Mouse (Mus musculus): ENCODE results near the gene Ptprs. TPM values are rescaled to one million over a fixed set of nuclear protein-coding genes. Genes with fewer than 3 reads are reported as not detected.

Ptprs gene
- polyA plus RNA-seq, 1 experiment from 2014 or later: 156 TPM

DNA sequence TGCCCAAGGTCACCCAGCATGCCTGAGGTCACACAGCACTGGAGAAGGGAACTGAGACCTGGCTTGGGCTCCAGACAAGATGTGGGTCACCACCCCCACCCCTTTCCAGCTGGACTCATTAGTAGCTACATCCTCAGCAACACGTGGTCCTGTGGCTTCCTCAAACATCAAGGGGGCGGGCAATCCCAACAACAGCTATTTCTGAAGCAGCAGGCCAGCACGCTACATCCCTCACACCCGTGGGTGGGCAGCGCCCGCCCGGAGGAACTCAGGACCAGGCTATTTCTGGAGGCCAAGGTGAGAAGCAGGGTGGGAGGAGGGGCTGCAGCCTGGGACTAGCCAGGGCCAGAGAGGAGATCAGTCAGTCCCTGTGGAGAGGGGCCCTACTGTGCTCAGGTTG, 7.4 kb downstream of the Ptprs start:
- Histone ChIP-seq H3K9ac (ENCODE audit: low read depth, low read length) (no peak overlapping the region), H3K4me3 (ENCODE audit: low read depth, low read length) (no peak overlapping the region), H3K4me1 (replicated peaks; ENCODE audit: control insufficient read depth, insufficient read depth, low read length) (peaks cover 43% of the 10 kb centered on the region), H3K9me3 (ENCODE audit: control insufficient read depth, low read length) (no peaks in the 10 kb centered on the region), H3K4me2 (replicated peaks; ENCODE audit: low read depth, low read length) (no peak overlapping the region), H3K36me3 (ENCODE audit: control insufficient read depth, insufficient read depth, low read length) (no peaks in the 10 kb centered on the region), H3K27me3 (ENCODE audit: control insufficient read depth, insufficient read depth, low read length) (peaks cover 3% of the 10 kb centered on the region; the same call in 1 of the 2 replicates), H3K27ac (ENCODE audit: low read depth, low read length) (0 out of 2 replicates have a peak overlapping the region, but pooled peaks have one; percentile 24)
- 60% methylated on average over 7 of the region's 7 CpGs for WGBS
- DNase-seq (ENCODE audit: low spot score) (no peak), ATAC-seq (ENCODE audit: low FRiP score) (no peak)

- H3K27me3 ChIP-seq (ENCODE audit: control insufficient read depth, insufficient read depth, low read length): peaks cover 3% of the 10 kb centered on the region; the same call in 1 of the 2 replicates
- no peaks in the 10 kb centered on the region for H3K36me3 ChIP-seq (ENCODE audit: control insufficient read depth, insufficient read depth, low read length)
- peak overlapping the region; percentile 84 for H3K27ac ChIP-seq (ENCODE audit: low read depth, low read length)
- DNase-seq (ENCODE audit: low spot score): no peak
- no peak overlapping the region for H3K9ac ChIP-seq (ENCODE audit: low read depth, low read length)
- no peak for ATAC-seq (ENCODE audit: low FRiP score)
- WGBS: 91% methylated on average over 9 of the region's 9 CpGs
- no peaks in the 10 kb centered on the region for H3K9me3 ChIP-seq (ENCODE audit: control insufficient read depth, low read length)
- H3K4me1 ChIP-seq (replicated peaks; ENCODE audit: control insufficient read depth, insufficient read depth, low read length): peaks cover 40% of the 10 kb centered on the region
- H3K4me3 ChIP-seq (ENCODE audit: low read depth, low read length): no peak overlapping the region
- H3K4me2 ChIP-seq (replicated peaks; ENCODE audit: low read depth, low read length): no peak overlapping the region
Observed at GRCm38 (mm10) chr17:56468380-56468779, 7.9 kb downstream of the Ptprs start.

DNA sequence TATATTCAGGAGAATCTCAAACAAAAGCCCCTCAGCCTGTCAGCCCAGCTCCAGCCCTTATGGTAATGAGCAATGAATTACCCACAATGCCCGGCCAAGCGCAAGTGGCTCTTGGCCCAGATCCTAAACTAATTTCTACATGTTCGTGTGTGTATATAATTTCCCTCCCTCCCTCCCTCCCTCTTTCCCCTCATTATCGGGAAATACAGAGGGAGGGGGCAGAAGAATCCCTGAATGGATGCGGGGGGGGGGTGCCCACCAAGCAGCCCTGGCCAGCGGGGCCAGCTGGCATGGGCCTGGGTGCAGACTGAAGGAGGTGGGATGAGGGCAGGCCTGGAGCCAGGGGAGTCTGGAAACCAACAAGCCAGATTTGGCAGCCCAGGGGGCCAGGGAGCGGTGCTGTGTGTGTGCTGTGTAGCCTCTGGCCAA, 8.8 kb downstream of the Ptprs start:
- WGBS: 53% methylated on average over 7 of the region's 7 CpGs
- ATAC-seq (ENCODE audit: low FRiP score): peak; percentile 53
- Histone ChIP-seq H3K36me3 (ENCODE audit: control insufficient read depth, insufficient read depth, low read length) (no peaks in the 10 kb centered on the region), H3K27ac (ENCODE audit: low read depth, low read length) (peak overlapping the region; percentile 84), H3K4me2 (replicated peaks; ENCODE audit: low read depth, low read length) (no peak overlapping the region; the same call in 1 of the 2 replicates), H3K4me3 (ENCODE audit: low read depth, low read length) (no peak overlapping the region), H3K9ac (ENCODE audit: low read depth, low read length) (no peak overlapping the region; the same call in 1 of the 2 replicates), H3K4me1 (replicated peaks; ENCODE audit: control insufficient read depth, insufficient read depth, low read length) (peaks cover 39% of the 10 kb centered on the region), H3K9me3 (ENCODE audit: control insufficient read depth, low read length) (no peaks in the 10 kb centered on the region), H3K27me3 (ENCODE audit: control insufficient read depth, insufficient read depth, low read length) (peaks cover 3% of the 10 kb centered on the region; the same call in 1 of the 2 replicates)
- DNase-seq (ENCODE audit: low spot score): peak; percentile 68

DNA sequence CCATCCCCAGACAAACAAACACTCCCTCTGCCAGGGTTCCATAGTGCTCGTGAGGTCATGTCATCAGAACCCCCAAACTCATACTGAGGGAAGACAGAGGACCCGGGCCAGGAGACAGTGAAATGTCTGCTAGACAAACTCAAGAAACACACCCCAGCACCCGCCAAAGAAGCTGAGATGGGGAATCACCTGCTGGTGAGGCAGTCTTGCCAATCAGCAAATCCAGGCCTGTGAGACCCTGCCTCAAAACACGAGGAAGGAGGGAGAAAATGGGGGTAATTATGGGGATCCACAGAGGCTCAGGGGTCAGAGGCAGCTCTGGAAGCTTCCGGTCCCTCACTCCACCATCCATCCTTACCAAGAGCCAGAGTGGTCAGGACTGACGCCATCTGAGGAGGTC, 9.5 kb downstream of the Ptprs start:
- WGBS: 66% methylated on average over 6 of the region's 6 CpGs
- no peak overlapping the region for H3K4me2 ChIP-seq (replicated peaks; ENCODE audit: low read depth, low read length)
- H3K27ac ChIP-seq (ENCODE audit: low read depth, low read length): peak overlapping the region; percentile 84
- ATAC-seq (ENCODE audit: low FRiP score): no peak
- no peaks in the 10 kb centered on the region for H3K36me3 ChIP-seq (ENCODE audit: control insufficient read depth, insufficient read depth, low read length)
- no peaks in the 10 kb centered on the region for H3K9me3 ChIP-seq (ENCODE audit: control insufficient read depth, low read length)
- H3K9ac ChIP-seq (ENCODE audit: low read depth, low read length): peak overlapping the region; percentile 2; the same call in 1 of the 2 replicates
- DNase-seq (ENCODE audit: low spot score): no peak
- H3K4me3 ChIP-seq (ENCODE audit: low read depth, low read length): no peak overlapping the region
- H3K27me3 ChIP-seq (ENCODE audit: control insufficient read depth, insufficient read depth, low read length): no peaks in the 10 kb centered on the region
- peaks cover 35% of the 10 kb centered on the region for H3K4me1 ChIP-seq (replicated peaks; ENCODE audit: control insufficient read depth, insufficient read depth, low read length)

DNA sequence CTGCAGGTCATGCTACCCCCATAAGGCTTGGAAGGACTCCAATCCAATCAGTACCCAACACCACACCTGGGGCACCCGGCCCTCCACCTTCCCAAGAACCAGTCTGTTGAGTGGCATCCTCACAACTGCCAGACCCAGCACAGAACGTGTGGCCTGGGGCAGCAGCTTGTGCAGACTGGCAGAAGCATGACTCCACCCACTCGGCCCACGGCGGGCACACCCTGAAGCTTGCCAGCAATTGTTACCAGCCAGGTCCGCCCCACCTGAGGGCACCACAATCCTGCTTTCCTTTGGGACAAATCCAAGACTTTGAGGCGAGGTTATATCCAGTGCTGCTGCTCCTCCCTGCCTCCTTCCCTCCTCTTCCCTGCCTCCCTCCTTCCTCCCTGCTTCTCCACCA, 11.5 kb downstream of the Ptprs start:
- Histone ChIP-seq H3K4me2 (replicated peaks; ENCODE audit: low read depth, low read length) (no peak overlapping the region), H3K9me3 (ENCODE audit: control insufficient read depth, low read length) (no peaks in the 10 kb centered on the region), H3K36me3 (ENCODE audit: control insufficient read depth, insufficient read depth, low read length) (no peaks in the 10 kb centered on the region), H3K4me3 (ENCODE audit: low read depth, low read length) (no peak overlapping the region), H3K4me1 (replicated peaks; ENCODE audit: control insufficient read depth, insufficient read depth, low read length) (peaks cover 32% of the 10 kb centered on the region), H3K27me3 (ENCODE audit: control insufficient read depth, insufficient read depth, low read length) (no peaks in the 10 kb centered on the region), H3K27ac (ENCODE audit: low read depth, low read length) (no peak overlapping the region), H3K9ac (ENCODE audit: low read depth, low read length) (no peak overlapping the region)
- no peak for DNase-seq (ENCODE audit: low spot score)
- WGBS: 92% methylated on average over 7 of the region's 7 CpGs
- ATAC-seq (ENCODE audit: low FRiP score): no peak

DNA sequence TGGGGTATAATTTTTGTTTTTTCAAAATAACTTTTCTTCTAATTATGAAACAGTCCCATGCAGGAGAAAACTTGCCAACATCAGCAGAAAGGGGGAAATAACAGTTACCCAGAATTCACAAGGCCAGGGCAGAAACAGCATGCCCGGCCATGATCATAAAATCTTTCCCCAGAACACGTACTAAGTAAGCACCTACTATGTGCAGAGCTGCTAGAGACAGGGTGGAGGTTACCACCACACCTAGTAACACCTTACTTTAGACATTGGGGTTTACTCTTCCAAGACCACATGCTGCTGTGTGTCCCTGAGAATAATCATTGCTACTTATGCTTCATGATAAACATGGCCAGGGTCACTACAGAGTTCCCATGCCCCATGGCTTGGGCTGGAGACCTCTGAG, 11.9 kb downstream of the Ptprs start:
- no peak overlapping the region for H3K4me2 ChIP-seq (replicated peaks; ENCODE audit: low read depth, low read length)
- H3K27ac ChIP-seq (ENCODE audit: low read depth, low read length): no peak overlapping the region
- WGBS: 96% methylated on average over 2 of the region's 2 CpGs
- ATAC-seq (ENCODE audit: low FRiP score) (no peak), DNase-seq (ENCODE audit: low spot score) (no peak)
- H3K9ac ChIP-seq (ENCODE audit: low read depth, low read length): no peak overlapping the region
- no peak overlapping the region for H3K4me3 ChIP-seq (ENCODE audit: low read depth, low read length)
- H3K27me3 ChIP-seq (ENCODE audit: control insufficient read depth, insufficient read depth, low read length): no peaks in the 10 kb centered on the region
- H3K36me3 ChIP-seq (ENCODE audit: control insufficient read depth, insufficient read depth, low read length): no peaks in the 10 kb centered on the region
- H3K4me1 ChIP-seq (replicated peaks; ENCODE audit: control insufficient read depth, insufficient read depth, low read length): peaks cover 29% of the 10 kb centered on the region
- H3K9me3 ChIP-seq (ENCODE audit: control insufficient read depth, low read length): no peaks in the 10 kb centered on the region

GRCm38 (mm10) chr17:56463500-56463899, 12.8 kb downstream of the Ptprs start:
- 40% methylated on average over 1 of the region's 1 CpGs for WGBS
- Histone ChIP-seq H3K4me2 (replicated peaks; ENCODE audit: low read depth, low read length) (peak overlapping the region; percentile 83; the same call in 1 of the 2 replicates), H3K27ac (ENCODE audit: low read depth, low read length) (peak overlapping the region; percentile 80), H3K9me3 (ENCODE audit: control insufficient read depth, low read length) (no peaks in the 10 kb centered on the region), H3K4me3 (ENCODE audit: low read depth, low read length) (no peak overlapping the region), H3K4me1 (replicated peaks; ENCODE audit: control insufficient read depth, insufficient read depth, low read length) (peaks cover 27% of the 10 kb centered on the region), H3K36me3 (ENCODE audit: control insufficient read depth, insufficient read depth, low read length) (no peaks in the 10 kb centered on the region), H3K9ac (ENCODE audit: low read depth, low read length) (peak overlapping the region; percentile 34; the same call in 1 of the 2 replicates), H3K27me3 (ENCODE audit: control insufficient read depth, insufficient read depth, low read length) (no peaks in the 10 kb centered on the region)
- DNase-seq (ENCODE audit: low spot score): no peak
- ATAC-seq (ENCODE audit: low FRiP score): no peak

DNA sequence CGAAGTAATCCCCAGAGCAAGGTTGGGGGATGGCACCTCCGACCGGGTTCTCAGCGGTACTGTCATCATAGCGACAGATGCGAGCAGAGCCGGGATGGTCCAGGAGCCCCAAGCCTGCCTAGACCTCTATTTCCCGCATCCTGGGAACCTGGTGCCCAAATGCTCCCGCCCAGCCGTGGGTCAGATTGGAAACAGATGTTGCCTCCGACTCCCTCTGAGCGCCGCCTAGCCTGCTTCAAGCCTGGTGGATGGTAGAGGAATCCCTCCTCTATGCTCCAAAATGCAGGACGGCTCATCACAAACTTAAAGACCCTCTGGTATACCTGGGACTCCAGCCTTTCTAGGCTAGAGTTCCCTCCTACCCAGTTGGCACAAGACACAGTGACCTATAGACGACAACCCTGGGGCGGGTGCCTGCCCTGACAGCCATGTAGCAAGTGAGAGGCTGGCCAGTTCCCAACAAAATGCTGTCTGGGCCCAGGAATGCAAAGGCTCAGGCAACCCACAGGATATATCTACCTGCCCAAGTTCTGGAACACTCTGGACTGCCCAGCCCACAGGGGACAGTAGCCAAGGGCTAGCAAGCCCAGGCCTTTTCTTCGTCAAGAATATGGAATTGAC, 13.3 kb downstream of the Ptprs start:
- no peaks in the 10 kb centered on the region for H3K36me3 ChIP-seq (ENCODE audit: control insufficient read depth, insufficient read depth, low read length)
- DNase-seq (ENCODE audit: low spot score) (no peak), ATAC-seq (ENCODE audit: low FRiP score) (no peak)
- peak overlapping the region; percentile 80 for H3K27ac ChIP-seq (ENCODE audit: low read depth, low read length)
- H3K9ac ChIP-seq (ENCODE audit: low read depth, low read length): peak overlapping the region; percentile 34
- H3K4me3 ChIP-seq (ENCODE audit: low read depth, low read length): peak overlapping the region; percentile 47
- no peaks in the 10 kb centered on the region for H3K27me3 ChIP-seq (ENCODE audit: control insufficient read depth, insufficient read depth, low read length)
- 3% methylated on average over 17 of the region's 17 CpGs for WGBS
- H3K9me3 ChIP-seq (ENCODE audit: control insufficient read depth, low read length): no peaks in the 10 kb centered on the region
- peak overlapping the region; percentile 83 for H3K4me2 ChIP-seq (replicated peaks; ENCODE audit: low read depth, low read length)
- H3K4me1 ChIP-seq (replicated peaks; ENCODE audit: control insufficient read depth, insufficient read depth, low read length): peaks cover 29% of the 10 kb centered on the region
